Mouse (Mus musculus) kidney, embryonic 15.5 days (tissue): ENCODE measurements around the gene Ntng1. TPM values are rescaled to one million over a fixed set of nuclear protein-coding genes. Genes with fewer than 3 reads are reported as not detected.

Experiments
- ATAC-seq: fragments of 200-750 bp; cut with Nextera tagmentation; replicated peaks from 2 replicates; pipeline ENCODE4 v1.8.0; 2017; ENCODE audit warnings: moderate TSS enrichment; ENCODE audit not compliant: low FRiP score
- H3K27ac ChIP-seq: fragments of 300-500 bp; sonication (generic); 2 replicates; pipeline ENCODE4 v1.5.1; 2015; ENCODE audit warnings: mild to moderate bottlenecking, inconsistent platforms
- H3K27me3 ChIP-seq: fragments of 300-500 bp; sonication (generic); 2 replicates; pipeline ENCODE4 v1.6.1; 2015; ENCODE audit warnings: inconsistent platforms
- H3K36me3 ChIP-seq: fragments of 300-500 bp; sonication (generic); 2 replicates; pipeline ENCODE4 v1.6.1; 2015; ENCODE audit warnings: inconsistent platforms
- H3K4me1 ChIP-seq: fragments of 300-500 bp; sonication (generic); 2 replicates; pipeline ENCODE4 v1.6.1; 2015; ENCODE audit warnings: inconsistent platforms
- H3K4me2 ChIP-seq: fragments of 300-500 bp; sonication (generic); 2 replicates; pipeline ENCODE4 v1.6.1; 2015; ENCODE audit warnings: moderate library complexity, mild to moderate bottlenecking, inconsistent platforms
- H3K4me3 ChIP-seq: fragments of 300-500 bp; sonication (generic); replicated peaks from 2 replicates; pipeline ENCODE4 v1.5.1; 2015; ENCODE audit warnings: mild to moderate bottlenecking, inconsistent platforms
- H3K9ac ChIP-seq: fragments of 300-500 bp; sonication (generic); 2 replicates; pipeline ENCODE4 v1.6.1; 2015; ENCODE audit warnings: mild to moderate bottlenecking, inconsistent platforms
- H3K9me3 ChIP-seq: fragments of 300-500 bp; sonication (generic); replicated peaks from 2 replicates; pipeline ENCODE4 v1.6.1; 2016; ENCODE audit warnings: inconsistent platforms
- WGBS: fragments of 180-500 bp; shearing (Covaris S2); methylation state at CpG from one replicate; pipeline ENCODE4 v1.1.7; 2015; ENCODE audit warnings: mixed read lengths; 5-methylcytosine and 5-hydroxymethylcytosine counted together
- polyA plus RNA-seq: library from polyadenylated mRNA; unstranded; fragments of >200 nt; fragmentation: Nextera tagmentation; extraction: Ambion mirVana; gene quantifications from 2 replicates; pipeline ENCODE4 v1.2.1, GENCODE M21; 2015

The Ntng1 gene
- polyA plus RNA-seq, 1 experiment from 2014 or later: 4.1 TPM

- no peaks in the 10 kb centered on the region for H3K36me3 ChIP-seq
- no peaks in the 10 kb centered on the region for H3K27me3 ChIP-seq
- H3K9me3 ChIP-seq: no peaks in the 10 kb centered on the region
- H3K27ac ChIP-seq: no peak overlapping the region
- H3K4me2 ChIP-seq: no peak overlapping the region
- no peaks in the 10 kb centered on the region for H3K4me1 ChIP-seq
- H3K4me3 ChIP-seq: no peak overlapping the region
- no peak for ATAC-seq
- H3K9ac ChIP-seq: no peak overlapping the region
- WGBS: 64% methylated on average over 2 of the region's 2 CpGs
These were observed 403.2 kb downstream of the Ntng1 start for GRCm38 (mm10) chr3:109740466-109741102.

GRCm38 (mm10) chr3:109732327-109733182 lies 411.3 kb downstream of the Ntng1 start:
- no peaks in the 10 kb centered on the region for H3K4me1 ChIP-seq
- H3K4me2 ChIP-seq: no peak overlapping the region
- H3K27ac ChIP-seq: no peak overlapping the region
- 55% methylated on average over 10 of the region's 10 CpGs for WGBS
- ATAC-seq: peak; percentile 82
- H3K4me3 ChIP-seq: no peak overlapping the region
- H3K36me3 ChIP-seq: no peaks in the 10 kb centered on the region
- no peaks in the 10 kb centered on the region for H3K9me3 ChIP-seq
- H3K27me3 ChIP-seq: no peaks in the 10 kb centered on the region
- H3K9ac ChIP-seq: no peak overlapping the region

GRCm38 (mm10) chr3:109731592-109732230 lies 412.1 kb downstream of the Ntng1 start:
- WGBS: 78% methylated on average over 5 of the region's 5 CpGs

More at GRCm38 (mm10) chr3:109731592-109732230, 412.1 kb downstream of the Ntng1 start:
- Histone ChIP-seq H3K27me3 (no peaks in the 10 kb centered on the region), H3K4me1 (no peaks in the 10 kb centered on the region), H3K36me3 (no peaks in the 10 kb centered on the region), H3K4me2 (no peak overlapping the region), H3K9ac (no peak overlapping the region), H3K27ac (no peak overlapping the region), H3K4me3 (no peak overlapping the region), H3K9me3 (no peaks in the 10 kb centered on the region)
- ATAC-seq: no peak

Other genes starting within 250 kb of the Ntng1 start
- 22.0 and 25.8 TPM in 2 replicates for gene Prmt6, start 107.0 kb upstream of the Ntng1 start, polyA plus RNA-seq